Mouse (Mus musculus): ENCODE results near the gene Plxnd1.

Plxnd1 gene

DNA sequence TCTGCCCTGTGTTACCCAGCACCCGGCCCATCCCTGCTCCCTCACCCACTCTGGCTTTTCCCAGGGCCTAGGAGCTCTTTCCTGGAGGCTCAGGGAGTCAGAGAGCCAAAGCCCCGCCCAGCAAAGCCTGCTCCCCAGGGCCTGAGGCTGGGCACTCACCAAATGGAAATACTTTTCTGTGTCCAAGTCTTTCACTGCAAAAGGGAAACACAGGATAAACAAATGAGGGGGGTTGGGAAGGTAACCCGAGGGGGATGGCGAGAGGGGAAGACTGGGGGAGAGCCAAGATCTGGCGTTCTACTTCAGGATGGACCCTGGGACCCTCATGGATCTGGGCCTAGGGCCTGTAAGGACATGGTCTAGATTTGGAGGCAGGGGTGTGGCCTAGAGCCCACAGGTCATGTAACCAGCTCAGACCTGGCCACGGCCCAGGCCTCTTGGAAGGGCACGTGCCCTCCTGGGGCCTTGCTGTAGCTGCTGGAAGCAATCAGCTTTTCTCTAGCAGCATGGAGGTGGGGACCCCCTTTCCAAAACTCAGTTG is 35.6 kb downstream of the Plxnd1 start:
- no peak for DNase-seq (ENCODE audit: low read depth in 1 of 2, low spot score in 2 of 2)

DNA sequence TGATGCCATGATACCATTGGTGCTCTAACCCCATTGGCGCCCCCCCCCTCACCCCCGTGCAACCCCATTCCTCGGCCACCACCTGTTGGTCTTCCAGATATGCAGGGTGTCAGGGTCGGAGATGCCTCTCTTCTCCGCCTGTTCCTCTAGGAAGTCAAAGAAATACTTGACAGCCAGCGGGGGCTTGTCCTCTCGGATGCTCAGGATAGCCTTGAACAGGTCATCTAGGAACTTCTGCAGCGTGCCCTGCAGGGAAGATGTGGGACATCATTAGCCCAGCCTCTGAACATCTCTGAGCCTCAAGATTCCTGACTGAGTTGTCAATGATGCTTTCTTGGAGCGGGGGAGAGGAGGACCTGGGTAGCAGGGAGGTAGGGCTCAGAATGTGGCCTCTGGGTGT is 36.4 kb downstream of the Plxnd1 start:
- DNase-seq (ENCODE audit: low read depth in 1 of 2, low spot score in 2 of 2): no peak

DNA sequence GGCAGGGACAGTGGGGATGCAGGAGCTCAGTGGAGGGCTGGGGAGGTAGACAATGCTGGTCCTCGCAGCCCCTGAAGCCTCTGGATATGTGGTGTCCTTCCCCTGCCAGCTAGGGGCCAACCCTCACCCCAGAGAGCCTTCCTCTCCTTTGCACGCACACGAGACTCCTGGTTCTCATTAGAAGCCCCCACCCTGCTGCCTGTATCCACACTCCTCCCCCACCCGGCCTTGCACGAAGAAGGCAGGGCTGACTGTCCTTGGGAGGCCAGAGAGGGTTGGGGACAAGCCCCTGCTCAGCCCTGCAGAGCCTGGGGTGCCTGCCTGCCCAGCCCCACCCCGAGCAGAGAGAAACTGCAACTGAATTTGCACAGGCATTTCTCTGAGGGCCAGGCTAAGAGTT is 37.1 kb downstream of the Plxnd1 start:
- no peak for DNase-seq (ENCODE audit: low read depth in 1 of 2, low spot score in 2 of 2)

DNA sequence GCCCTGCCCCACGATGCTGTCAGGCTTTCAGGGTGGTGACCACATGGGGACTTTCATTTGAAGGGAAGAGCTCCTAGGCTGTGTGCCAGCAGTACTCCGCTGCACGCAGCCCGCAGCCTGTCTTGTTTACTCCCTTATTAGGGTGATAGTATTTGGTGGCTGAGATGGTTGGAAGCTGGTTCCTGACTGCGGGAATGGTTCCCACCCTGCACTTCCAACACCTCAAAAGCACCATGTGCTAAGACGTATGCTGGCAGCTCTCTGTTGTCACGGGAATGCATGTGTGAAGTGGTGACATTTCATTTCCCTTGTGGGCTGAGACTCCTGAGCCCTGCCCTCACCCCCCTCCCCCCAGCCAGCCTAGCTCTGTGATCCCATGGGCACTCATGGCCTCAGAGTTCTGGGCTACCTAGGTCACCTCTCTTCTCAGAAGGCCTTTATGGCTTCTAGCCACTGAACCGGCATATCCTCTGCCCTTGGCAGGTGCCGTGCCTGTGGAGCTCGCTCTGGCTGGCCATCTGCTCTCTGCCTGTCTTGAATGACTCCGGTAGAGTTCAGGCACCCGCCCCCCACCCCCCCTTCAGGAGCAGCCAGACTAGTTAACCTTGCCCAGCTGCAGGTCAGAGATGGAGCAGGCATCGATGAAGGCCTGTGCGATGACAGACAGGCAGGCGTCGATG is 37.7 kb downstream of the Plxnd1 start:
- DNase-seq (ENCODE audit: low read depth in 1 of 2, low spot score in 2 of 2): no peak

GRCm38 (mm10) chr6:115956418-115956921 is 38.3 kb downstream of the Plxnd1 start:
- no peak for DNase-seq (ENCODE audit: low read depth in 1 of 2, low spot score in 2 of 2)

GRCm38 (mm10) chr6:115955664-115956063 is 39.1 kb downstream of the Plxnd1 start:
- DNase-seq (ENCODE audit: low read depth in 1 of 2, low spot score in 2 of 2): no peak

GRCm38 (mm10) chr6:115955169-115955568 is 39.6 kb downstream of the Plxnd1 start:
- DNase-seq (ENCODE audit: low read depth in 1 of 2, low spot score in 2 of 2): no peak

GRCm38 (mm10) chr6:115954506-115955074 is 40.2 kb downstream of the Plxnd1 start:
- no peak for DNase-seq (ENCODE audit: low read depth in 1 of 2, low spot score in 2 of 2)

GRCm38 (mm10) chr6:115946389-115946788 is 48.4 kb downstream of the Plxnd1 start:
- DNase-seq (ENCODE audit: low read depth in 1 of 2, low spot score in 2 of 2): no peak

DNA sequence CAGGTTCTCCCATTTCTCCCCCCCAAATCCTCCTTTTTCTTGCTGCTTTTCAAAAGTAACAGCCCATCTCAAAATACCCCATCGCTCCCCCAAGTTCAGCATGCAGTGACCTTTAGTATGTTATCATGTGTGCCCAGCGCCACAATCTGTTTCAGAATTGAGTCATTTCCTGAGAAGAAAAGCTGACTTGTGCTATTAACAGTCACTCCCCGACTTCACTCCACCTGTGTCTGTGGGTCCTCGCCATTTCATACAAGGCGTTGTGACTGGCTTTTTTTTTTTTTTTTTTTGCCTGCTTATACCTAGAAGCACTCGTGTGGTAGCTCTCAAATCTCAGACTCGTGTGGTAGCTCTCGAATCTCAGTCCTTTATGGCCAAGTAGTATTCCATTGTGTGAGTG is 49.2 kb downstream of the Plxnd1 start:
- no peak for DNase-seq (ENCODE audit: low read depth in 1 of 2, low spot score in 2 of 2)

DNA sequence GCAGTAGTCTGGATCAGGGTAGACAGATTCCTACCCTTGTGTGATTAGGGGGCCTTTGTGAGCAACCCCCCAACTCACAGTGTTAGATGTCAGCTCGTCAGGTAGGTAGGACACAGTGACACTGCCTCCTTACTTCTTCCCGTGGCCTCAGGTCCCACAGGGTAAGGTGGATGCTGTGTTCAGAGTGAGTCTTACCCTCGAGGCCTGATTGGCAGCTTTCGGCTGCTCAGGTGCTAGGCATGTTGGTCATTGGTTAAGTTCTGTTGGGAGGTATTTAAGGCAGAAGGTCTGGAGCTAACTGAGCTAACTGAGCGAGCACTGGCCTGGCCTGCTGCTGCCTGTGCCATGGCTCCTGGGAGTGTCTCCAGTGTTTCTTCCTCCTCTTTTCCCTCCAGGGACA is 50.2 kb downstream of the Plxnd1 start, which contains the start of gene H1foo:
TSS of gene H1foo (plus strand) at position 301 of the 400 bp plus-strand sequence.
- no peak for DNase-seq (ENCODE audit: low read depth in 1 of 2, low spot score in 2 of 2)

DNA sequence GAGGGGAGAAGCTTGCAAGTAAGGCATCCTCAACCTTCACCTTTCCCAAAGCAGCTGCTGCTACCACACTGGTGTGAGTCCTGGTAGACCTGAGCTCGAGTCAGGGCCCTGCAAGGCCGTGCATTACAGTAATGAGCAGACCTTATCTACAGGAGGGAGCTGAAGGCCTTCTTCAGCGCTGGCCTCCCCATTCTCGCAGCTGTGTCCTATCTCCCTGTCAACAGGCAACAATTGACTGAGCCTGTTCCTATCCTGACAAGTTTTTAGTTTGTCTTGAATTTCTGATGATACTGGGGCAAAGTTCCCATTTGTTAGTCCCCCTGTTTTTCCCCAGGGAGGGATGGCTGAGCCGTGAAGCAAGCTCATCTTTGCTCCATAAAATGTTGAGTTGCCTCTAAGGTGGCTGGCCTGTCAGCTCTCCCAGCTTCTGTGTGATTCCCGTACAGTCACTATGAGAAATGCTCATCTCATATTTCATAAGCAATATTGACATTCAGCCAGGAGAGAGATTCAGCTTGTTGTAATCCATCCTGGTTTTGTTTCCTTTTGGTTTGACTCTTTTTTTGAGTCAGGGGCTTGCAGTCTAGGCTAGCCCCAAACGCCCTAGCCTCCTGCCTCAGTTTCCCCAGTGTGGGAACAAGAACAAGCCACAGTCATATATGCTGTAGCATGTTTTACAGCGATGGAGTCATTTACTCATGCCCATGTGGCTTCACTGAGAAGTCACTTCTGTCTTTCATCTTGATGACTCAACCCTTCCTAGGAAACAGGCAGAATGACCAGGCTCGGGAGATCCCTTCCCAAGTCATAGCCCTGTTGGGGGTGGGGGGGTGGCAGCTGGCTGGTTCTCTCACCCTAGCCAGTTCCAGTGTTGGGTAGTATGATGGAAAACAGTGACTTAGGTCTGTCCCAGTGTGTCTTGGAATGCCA is 51.0 kb downstream of the Plxnd1 start:
- no peak for DNase-seq (ENCODE audit: low read depth in 1 of 2, low spot score in 2 of 2)

GRCm38 (mm10) chr6:115941128-115941527 is 53.7 kb downstream of the Plxnd1 start:
- no peak for DNase-seq (ENCODE audit: low read depth in 1 of 2, low spot score in 2 of 2)

DNA sequence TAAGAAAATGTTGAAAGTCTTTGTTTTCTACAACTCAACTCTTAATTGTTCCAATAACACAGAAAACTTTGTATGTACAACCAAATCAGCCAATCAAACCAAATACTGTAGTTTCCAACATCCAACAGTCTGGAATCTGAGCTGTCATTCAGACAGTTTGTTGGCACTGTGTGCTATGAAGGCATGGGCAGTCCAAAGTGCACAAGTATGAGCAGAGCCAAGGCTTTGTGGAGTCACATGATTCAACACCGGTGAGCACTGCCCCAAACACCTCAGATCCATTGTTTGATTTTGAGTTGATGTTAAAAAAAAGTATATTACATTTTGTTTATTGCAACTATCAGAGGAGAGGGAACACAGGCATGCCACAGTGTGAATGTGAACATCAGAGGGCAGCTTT is 54.2 kb downstream of the Plxnd1 start:
- no peak for DNase-seq (ENCODE audit: low read depth in 1 of 2, low spot score in 2 of 2)

DNA sequence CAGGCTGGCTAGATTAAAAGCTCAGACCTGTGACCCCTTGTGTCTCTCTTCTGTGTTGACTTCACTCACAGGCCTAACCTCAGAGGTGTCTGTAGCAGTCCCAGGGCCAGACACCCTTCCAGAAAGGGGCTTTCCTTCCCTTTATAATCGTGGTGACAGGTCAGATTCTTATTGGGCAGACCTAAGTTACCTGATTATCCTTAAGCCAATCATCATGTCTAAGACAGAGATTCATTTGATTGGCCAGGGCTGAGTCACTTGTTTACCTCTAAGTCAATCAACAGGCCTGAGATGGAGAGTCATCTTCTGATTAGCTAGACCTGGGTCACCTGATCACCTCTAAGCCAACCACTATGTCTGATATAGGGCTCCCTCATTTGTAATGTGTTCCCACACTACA is 56.0 kb downstream of the Plxnd1 start:
- no peak for DNase-seq (ENCODE audit: low read depth in 1 of 2, low spot score in 2 of 2)

DNA sequence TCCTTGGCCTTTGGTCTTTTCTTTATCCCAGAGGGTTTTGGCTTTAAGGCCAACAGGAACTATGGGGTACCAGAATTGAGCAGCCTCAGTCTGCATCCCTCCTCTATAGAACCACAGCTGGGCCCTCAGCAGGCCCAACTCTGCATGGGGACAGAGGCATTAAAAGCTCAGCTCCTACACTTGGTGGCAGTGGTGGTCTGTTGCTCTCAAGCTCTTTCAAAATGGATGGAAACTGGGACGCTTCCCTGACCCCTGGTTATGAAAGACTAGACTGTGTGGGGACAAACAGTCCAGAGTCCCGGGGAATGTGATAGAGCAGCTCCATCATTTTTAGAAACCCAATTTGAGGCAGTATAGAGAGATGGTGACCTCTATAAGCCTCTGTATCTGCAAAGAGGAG is 56.8 kb downstream of the Plxnd1 start:
- DNase-seq (ENCODE audit: low read depth in 1 of 2, low spot score in 2 of 2): no peak

DNA sequence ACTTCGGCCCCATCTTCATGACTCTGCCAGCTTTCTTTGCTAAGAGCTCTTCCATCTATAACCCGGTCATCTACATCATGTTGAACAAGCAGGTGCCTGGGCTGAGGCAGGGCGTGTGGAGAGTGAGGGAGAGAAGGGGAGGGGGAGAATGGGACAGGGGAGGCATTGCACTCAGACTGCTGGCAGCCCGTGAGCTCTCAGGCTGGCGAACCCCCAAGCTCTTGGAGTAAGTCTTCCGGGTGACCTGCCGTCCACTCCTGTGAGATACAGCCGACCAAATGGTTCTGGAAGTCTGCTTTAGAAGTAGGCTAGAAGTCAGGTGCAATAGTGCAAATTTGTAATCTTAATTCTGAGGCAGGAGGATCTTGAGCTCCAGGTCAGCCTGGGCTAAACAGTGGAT is 59.3 kb downstream of the Plxnd1 start:
- no peak for DNase-seq (ENCODE audit: low read depth in 1 of 2, low spot score in 2 of 2)

DNA sequence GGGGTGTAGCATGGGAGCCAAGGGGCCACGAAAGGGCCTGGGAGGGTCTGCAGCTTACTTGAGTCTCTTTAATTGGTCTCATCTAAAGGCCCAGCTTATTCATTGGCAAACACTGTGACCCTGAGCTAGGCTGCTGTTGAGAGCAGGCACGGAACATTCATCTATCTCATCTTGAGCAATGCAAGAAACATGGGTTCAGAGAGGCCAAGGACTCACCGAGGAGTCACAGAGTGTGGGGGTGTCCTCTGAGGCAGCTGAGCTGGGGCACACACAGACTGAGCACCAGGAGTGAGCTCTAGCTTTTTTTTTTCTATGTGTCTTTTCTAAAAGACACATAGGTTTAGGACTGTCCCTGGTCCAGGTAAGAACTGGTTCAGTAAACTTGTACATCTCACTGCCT is 62.4 kb downstream of the Plxnd1 start:
- DNase-seq (ENCODE audit: low read depth in 1 of 2, low spot score in 2 of 2): no peak

GRCm38 (mm10) chr6:115931639-115932038 is 63.2 kb downstream of the Plxnd1 start, which contains the start of gene Rho:
TSS of gene Rho (plus strand) at chr6:115931748.
- no peak for DNase-seq (ENCODE audit: low read depth in 1 of 2, low spot score in 2 of 2)

DNA sequence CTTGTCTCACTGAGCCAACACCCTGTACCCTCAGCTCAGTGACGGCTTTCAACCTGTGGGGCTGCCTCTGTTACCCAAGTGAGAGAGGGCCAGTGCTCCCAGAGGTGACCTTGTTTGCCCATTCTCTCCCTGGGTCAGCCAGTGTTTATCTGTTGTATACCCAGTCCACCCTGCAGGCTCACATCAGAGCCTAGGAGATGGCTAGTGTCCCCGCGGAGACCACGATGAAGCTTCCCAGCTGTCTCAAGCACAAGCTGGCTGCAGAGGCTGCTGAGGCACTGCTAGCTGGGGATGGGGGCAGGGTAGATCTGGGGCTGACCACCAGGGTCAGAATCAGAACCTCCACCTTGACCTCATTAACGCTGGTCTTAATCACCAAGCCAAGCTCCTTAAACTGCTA is 64.8 kb downstream of the Plxnd1 start:
- DNase-seq (ENCODE audit: low read depth in 1 of 2, low spot score in 2 of 2): no peak

Data from monocyte, adult 2 months (primary cell).